Mouse (Mus musculus) kidney, postnatal 36 days (tissue): ENCODE results near the gene Flg2.

Experiments
- DNase-seq, 2 experiments: peaks; one replicate each; pipeline ENCODE4 v3.0.0; 2021 to 2022; ENCODE audit warnings: mixed read lengths in 2 of 2

The Flg2 gene

DNA sequence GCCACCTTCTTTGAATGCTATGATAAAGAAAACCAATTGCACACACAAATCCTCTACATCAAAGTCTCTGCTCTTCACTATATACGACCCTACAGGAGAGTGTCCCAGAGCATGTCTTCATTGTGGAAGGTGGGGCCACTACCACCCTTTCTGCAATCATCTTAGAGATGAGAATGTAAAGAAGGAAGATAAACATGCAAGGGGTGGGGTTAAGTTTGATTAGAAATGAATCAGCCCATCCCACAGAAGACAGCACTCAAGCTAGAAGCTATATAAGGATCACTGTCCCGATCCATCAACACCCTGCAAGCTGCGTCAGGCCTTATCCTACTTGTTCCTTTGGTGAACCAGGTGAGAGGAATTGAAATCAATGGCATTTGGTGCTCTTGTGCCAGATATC lies at the start of gene Flg2:
TSS of gene Flg2 (plus strand) at position 301 of the 400 bp plus-strand sequence.
- no peak for DNase-seq

DNA sequence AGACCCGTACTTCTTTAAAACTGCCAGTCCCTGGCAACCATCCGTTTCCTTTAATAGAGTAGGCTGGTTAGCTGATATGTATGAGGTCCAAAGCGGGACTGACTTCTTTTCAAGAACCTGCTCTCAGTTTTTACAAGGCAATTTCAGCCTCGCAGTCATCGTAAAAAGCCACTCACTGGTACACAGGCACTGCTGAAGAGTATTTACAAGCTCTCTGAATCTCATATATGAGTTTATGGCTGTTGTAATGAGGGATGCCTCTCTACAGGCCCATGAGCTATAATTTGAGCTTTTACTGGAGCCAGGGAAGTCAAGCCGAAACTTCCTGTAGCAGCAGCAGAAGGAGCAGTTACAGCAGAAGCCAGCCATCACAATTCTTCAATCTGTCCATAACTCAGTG lies 34.6 kb upstream of the Flg2 start:
- DNase-seq = no peak

DNA sequence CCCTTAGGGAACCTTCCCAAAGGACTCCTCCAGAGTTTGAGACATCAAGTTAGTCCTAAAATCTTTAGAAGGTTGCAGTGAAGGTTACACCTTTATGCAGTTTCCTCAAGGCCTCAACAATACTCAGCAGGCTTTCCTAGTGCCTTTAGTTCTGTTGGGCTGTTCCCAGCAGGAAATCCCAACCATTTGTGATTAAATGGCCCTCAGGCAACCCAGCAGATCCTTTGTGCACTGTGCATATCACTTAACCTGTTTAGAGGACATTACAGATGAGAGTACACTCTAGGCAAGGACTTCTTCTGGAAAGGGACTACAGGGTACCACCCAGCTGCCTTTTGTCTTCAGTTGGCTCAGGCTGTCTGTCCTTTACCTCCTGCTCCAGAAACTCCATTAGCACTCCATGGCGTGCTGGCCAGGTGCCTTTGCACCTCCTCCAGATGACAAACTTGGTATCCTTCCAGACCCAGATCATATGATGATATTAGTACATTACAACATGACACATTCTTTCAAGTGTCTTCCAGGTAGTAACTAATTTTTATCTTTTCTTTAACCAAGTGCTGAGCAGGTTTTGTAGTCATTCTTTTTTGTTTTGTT lies 34.0 kb upstream of the Flg2 start:
- no peak for DNase-seq

DNA sequence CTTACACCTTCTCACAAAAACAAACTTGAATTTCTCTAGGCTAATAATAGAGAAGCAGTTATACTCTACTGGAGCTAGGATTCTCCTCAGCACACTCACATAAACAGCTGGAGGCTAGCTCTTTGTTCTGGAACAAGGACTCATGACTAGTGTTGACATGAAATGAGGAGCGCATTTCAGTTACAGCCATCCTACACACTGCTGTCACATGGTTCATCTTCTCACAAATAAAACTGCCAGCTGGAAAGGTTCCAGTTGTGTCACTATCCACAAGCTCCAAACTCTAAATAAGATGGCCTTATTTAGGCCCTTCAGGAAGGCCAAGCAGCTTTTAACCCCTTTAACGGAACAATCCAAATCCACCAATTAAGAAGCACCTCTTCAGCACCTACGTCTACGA lies 16.2 kb upstream of the Flg2 start:
- DNase-seq = no peak

DNA sequence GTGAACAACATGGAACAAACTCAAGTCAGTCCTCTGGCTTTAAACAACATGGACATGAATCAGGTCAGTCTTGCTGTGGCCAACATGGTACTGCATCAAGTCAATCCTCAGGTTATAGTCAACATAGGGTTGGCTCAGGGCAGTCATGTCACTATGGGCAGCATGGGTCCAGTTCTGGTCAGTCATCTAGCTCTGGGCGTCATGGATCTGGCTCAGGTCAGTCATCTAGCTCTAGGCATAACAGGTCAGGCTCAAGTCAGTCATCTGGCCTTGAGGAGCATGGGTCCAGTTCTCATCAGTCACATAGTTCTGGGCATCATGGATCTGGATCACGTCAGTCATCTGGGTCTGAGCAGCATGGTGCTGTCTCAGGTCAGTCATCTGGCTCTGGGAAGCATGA lies 4.9 kb downstream of the Flg2 start:
- no peak for DNase-seq

DNA sequence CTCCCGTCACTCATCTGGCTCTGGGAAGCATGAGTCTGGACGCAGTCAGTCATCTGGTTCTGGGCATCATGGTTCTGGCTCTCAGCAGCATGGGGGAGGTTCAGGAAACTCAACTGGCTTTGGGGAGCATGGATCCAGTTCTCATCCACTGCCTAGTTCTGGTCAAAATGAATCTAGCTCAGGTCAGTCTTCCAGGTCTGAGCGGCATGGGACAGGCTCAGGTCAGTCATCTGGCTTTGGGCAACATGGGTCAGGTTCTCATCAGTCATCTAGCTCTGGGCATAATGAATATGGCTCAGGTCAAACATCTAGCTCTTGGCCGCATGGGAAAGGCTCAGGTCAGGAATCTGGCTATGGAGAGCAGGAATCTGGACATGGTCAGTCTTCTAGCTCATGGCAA lies 5.4 kb downstream of the Flg2 start:
- no peak for DNase-seq
